Mouse (Mus musculus) heart, adult 10 weeks (tissue): ENCODE measurements around the gene 4933436I01Rik. TPM values are rescaled to one million over a fixed set of nuclear protein-coding genes. Genes with fewer than 3 reads are reported as not detected.

Experiments used
- polyA plus RNA-seq: library from polyadenylated mRNA; stranded (reverse); fragments of 350-450 nt; fragmentation: Illumina TruSeq; extraction: RNeasy Lipid Tissue Mini Kit (QIAGEN cat#74804); gene quantifications from one replicate; pipeline ENCODE4 v1.2.3, GENCODE M21; 2014; ENCODE audit warnings: low read depth, low replicate concordance

Gene 4933436I01Rik
- not detected for polyA plus RNA-seq

GRCm38 (mm10) chrX:67921350-67921749 lies at the start of gene 4933436I01Rik:
4933436I01Rik (minus strand) TSS chrX:67921450.

Other genes with a start within 250 kb of the 4933436I01Rik start
- not detected for gene Gm1140, start 227.9 kb downstream of the 4933436I01Rik start, polyA plus RNA-seq
- gene Gm14692, start 225.8 kb downstream of the 4933436I01Rik start, polyA plus RNA-seq: not detected